Mouse (Mus musculus): ENCODE measurements at regions not wholly inside any gene's neighbourhood (a gene's known extent, or its start where the extent isn't known, plus 50 kb on each side); places are given as distances from the start of the nearest gene placed in this dataset.

GRCm38 (mm10) chr11:26815104-26815503, 221.3 kb upstream of the Vrk2 start:
- no peak for DNase-seq (ENCODE audit: extremely low read depth)
- Histone ChIP-seq H3K9me3 (replicated peaks; ENCODE audit: low read length) (no peaks in the 10 kb centered on the region), H3K27me3 (replicated peaks) (no peaks in the 10 kb centered on the region), H3K4me3 (replicated peaks in 1 of 3; ENCODE audit: low read depth in 2 of 3, low read length in 2 of 3, poor library complexity in 1 of 3) (no peak overlapping the region), H3K4me2 (ENCODE audit: insufficient read depth, low read depth, poor library complexity, severe bottlenecking) (no peak overlapping the region), H3K79me2 (replicated peaks; ENCODE audit: control insufficient read depth, extremely low read depth, insufficient read depth, poor library complexity, severe bottlenecking) (no peaks in the 10 kb centered on the region), H3K27ac (ENCODE audit: insufficient read depth, low read depth) (no peak overlapping the region), H3K9ac (ENCODE audit: insufficient read depth, low read depth) (no peak overlapping the region), H3K36me3 (replicated peaks in 1 of 2; ENCODE audit: control insufficient read depth in 1 of 2, insufficient read depth in 1 of 2, low read length in 1 of 2) (no peaks in the 10 kb centered on the region), H3K4me1 (ENCODE audit: control insufficient read depth in 1 of 2, insufficient read depth in 2 of 2) (no peaks in the 10 kb centered on the region)
- dilution Hi-C loops (cut with MboI; ENCODE audit: extremely low pct_ligation_motif_present, extremely low pct_unique_long_range_greater_than_20kb, low sequenced_read_pairs): no loop called here
- in situ Hi-C loops (cut with MboI; ENCODE audit: low pct_ligation_motif_present, low pct_unique_long_range_greater_than_20kb, low sequenced_read_pairs): no loop called here
- TF ChIP-seq POLR2A (IDR thresholded peaks at IDR 0.05; ENCODE audit: low read depth, low read length) (no peak), IRF4 (IDR thresholded peaks at IDR 0.05; ENCODE audit: low read depth, low read length) (no peak)

- TF ChIP-seq SMC3 (IDR thresholded peaks at IDR 0.05; ENCODE audit: low read depth, low read length) (no peak), ELF1 (IDR thresholded peaks at IDR 0.05; ENCODE audit: low read depth, low read length) (no peak), CTCF (conservative IDR thresholded peaks at IDR 0.05 in 1 of 2, IDR thresholded peaks at IDR 0.05 in 1 of 2; ENCODE audit: low read depth in 2 of 2, low read length in 2 of 2) (no peak)
- no peaks in the 10 kb centered on the region for H3K79me2 ChIP-seq (replicated peaks; ENCODE audit: control insufficient read depth, extremely low read depth, insufficient read depth, poor library complexity, severe bottlenecking)
- no peak overlapping the region for H3K4me3 ChIP-seq (replicated peaks in 1 of 3; ENCODE audit: low read depth in 2 of 3, low read length in 2 of 3, poor library complexity in 1 of 3)
- dilution Hi-C loops (cut with MboI; ENCODE audit: extremely low pct_ligation_motif_present, extremely low pct_unique_long_range_greater_than_20kb, low sequenced_read_pairs) (no loop called here), in situ Hi-C loops (cut with MboI; ENCODE audit: low pct_ligation_motif_present, low pct_unique_long_range_greater_than_20kb, low sequenced_read_pairs) (no loop called here)
- no peaks in the 10 kb centered on the region for H3K27me3 ChIP-seq (replicated peaks)
- no peaks in the 10 kb centered on the region for H3K9me3 ChIP-seq (replicated peaks; ENCODE audit: low read length)
- no peak for DNase-seq (ENCODE audit: extremely low read depth)
- no peaks in the 10 kb centered on the region for H3K36me3 ChIP-seq (replicated peaks in 1 of 2; ENCODE audit: control insufficient read depth in 1 of 2, insufficient read depth in 1 of 2, low read length in 1 of 2)
- no peaks in the 10 kb centered on the region for H3K4me1 ChIP-seq (ENCODE audit: control insufficient read depth in 1 of 2, insufficient read depth in 2 of 2)
- H3K4me2 ChIP-seq (ENCODE audit: insufficient read depth, low read depth, poor library complexity, severe bottlenecking): no peak overlapping the region
- H3K27ac ChIP-seq (ENCODE audit: insufficient read depth, low read depth): no peak overlapping the region
- no peak overlapping the region for H3K9ac ChIP-seq (ENCODE audit: insufficient read depth, low read depth)
Measured at GRCm38 (mm10) chr11:26814601-26815000, 220.8 kb upstream of the Vrk2 start.

- no peaks in the 10 kb centered on the region for H3K36me3 ChIP-seq (replicated peaks in 1 of 2; ENCODE audit: control insufficient read depth in 1 of 2, insufficient read depth in 1 of 2, low read length in 1 of 2)
- H3K27ac ChIP-seq (ENCODE audit: insufficient read depth, low read depth): no peak overlapping the region
- no peak overlapping the region for H3K9ac ChIP-seq (ENCODE audit: insufficient read depth, low read depth)
- peaks cover 0 to 2% of the 10 kb centered on the region in 2 experiments; a peak in 1 of 4 replicates for H3K4me1 ChIP-seq (ENCODE audit: control insufficient read depth in 1 of 2, insufficient read depth in 2 of 2)
- H3K9me3 ChIP-seq (replicated peaks; ENCODE audit: low read length): no peaks in the 10 kb centered on the region
- no peak overlapping the region for H3K4me2 ChIP-seq (ENCODE audit: insufficient read depth, low read depth, poor library complexity, severe bottlenecking)
- no peak for DNase-seq (ENCODE audit: extremely low read depth)
- TF ChIP-seq IRF4 (IDR thresholded peaks at IDR 0.05; ENCODE audit: low read depth, low read length): no peak
- no peak for TF ChIP-seq E2F4 (IDR thresholded peaks at IDR 0.05; ENCODE audit: insufficient replicate concordance, low read depth, low read length)
- TF ChIP-seq MAZ (IDR thresholded peaks at IDR 0.05; ENCODE audit: low read depth, low read length): no peak
- TF ChIP-seq PAX5 (IDR thresholded peaks at IDR 0.05; ENCODE audit: low read length): no peak
- no peak for TF ChIP-seq JUN (IDR thresholded peaks at IDR 0.05; ENCODE audit: insufficient read depth, low read depth, low read length)
- TF ChIP-seq TCF12 (IDR thresholded peaks at IDR 0.05; ENCODE audit: low read depth, low read length): no peak
- TF ChIP-seq JUND (conservative IDR thresholded peaks at IDR 0.05; ENCODE audit: low read depth, low read length): no peak
- no peak for TF ChIP-seq ELF1 (IDR thresholded peaks at IDR 0.05; ENCODE audit: low read depth, low read length)
- no peak for TF ChIP-seq BHLHE40 (IDR thresholded peaks at IDR 0.05; ENCODE audit: low read depth, low read length)
- no peak for TF ChIP-seq EP300 (IDR thresholded peaks at IDR 0.05; ENCODE audit: low read length)
- TF ChIP-seq MAX (IDR thresholded peaks at IDR 0.05; ENCODE audit: low read length): no peak
- no peaks in the 10 kb centered on the region for H3K27me3 ChIP-seq (replicated peaks)
- in situ Hi-C loops (cut with MboI; ENCODE audit: low pct_ligation_motif_present, low pct_unique_long_range_greater_than_20kb, low sequenced_read_pairs): no loop called here
- H3K4me3 ChIP-seq (replicated peaks in 1 of 3; ENCODE audit: low read depth in 2 of 3, low read length in 2 of 3, poor library complexity in 1 of 3): no peak overlapping the region
- no peaks in the 10 kb centered on the region for H3K79me2 ChIP-seq (replicated peaks; ENCODE audit: control insufficient read depth, extremely low read depth, insufficient read depth, poor library complexity, severe bottlenecking)
- dilution Hi-C loops (cut with MboI; ENCODE audit: extremely low pct_ligation_motif_present, extremely low pct_unique_long_range_greater_than_20kb, low sequenced_read_pairs): no loop called here
Measured at GRCm38 (mm10) chr11:26802249-26802941, 208.6 kb upstream of the Vrk2 start.
